Mouse (Mus musculus): ENCODE measurements at regions not wholly inside any gene's neighbourhood (a gene's known extent, or its start where the extent isn't known, plus 50 kb on each side); places are given as distances from the start of the nearest gene placed in this dataset.

DNA sequence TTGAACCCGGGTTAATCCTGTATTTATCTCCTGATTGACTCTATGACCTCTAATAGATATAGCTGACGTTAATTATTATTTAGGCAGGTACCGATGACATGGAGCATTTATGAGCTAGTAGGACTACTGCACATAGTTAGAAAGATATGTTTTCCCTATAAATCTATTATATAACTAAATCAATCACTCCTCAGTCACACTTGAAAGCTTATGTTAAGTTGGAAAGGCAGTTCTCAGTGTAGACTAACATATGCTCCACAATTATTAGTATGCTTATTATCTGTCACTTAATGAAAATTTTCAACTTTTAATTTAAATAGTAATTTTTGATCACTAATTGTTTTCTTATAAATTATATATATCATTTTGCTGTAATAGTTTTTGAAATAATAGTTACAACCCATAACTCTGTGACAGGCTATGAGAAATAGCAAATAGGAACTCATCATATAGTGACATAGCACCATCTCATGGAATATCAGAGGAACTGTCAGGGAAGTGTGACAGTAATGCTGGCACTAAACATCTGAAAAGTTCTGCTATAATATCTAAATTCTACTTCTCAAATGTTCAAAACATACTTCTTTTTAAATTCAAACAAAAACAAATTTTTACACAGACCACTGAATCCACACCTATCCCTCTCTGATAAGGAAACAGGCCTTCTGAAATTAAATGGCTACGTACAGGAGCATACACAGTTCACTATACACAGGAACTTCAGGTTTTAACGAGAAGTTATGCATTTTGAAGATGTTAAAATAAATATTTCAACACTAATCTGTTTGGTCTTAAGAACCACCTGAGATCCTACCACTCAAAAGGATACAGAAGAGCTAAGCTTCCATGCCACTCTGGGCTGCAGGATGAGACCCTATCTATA, 75.3 kb upstream of the Map2 start:
- peak; percentile 82; the same call in 1 of the 2 replicates for ATAC-seq (ENCODE audit: low TSS enrichment)

GRCm38 (mm10) chr1:66101419-66101818, 73.7 kb upstream of the Map2 start:
- ATAC-seq (ENCODE audit: low TSS enrichment), result no peak

DNA sequence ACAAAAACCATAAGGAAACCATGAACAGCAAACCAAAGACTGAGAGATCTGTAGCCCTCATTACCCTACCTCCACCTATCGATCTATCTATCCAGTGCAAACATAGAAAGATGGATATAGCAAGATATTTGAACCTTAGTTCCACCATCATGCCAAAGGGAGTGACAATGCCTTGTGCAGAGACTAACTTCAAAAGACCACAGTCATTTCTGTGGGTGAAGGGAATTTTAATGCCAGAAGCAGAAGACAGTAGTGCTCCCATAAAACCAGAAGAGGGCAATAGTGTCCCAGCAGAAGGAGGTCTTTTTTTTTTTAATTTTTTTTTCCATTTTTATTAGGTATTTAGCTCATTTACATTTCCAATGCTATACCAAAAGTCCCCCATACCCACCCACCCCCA, 70.6 kb upstream of the Map2 start:
- ATAC-seq (ENCODE audit: low TSS enrichment), result peak; percentile 52; the same call in 1 of the 2 replicates

DNA sequence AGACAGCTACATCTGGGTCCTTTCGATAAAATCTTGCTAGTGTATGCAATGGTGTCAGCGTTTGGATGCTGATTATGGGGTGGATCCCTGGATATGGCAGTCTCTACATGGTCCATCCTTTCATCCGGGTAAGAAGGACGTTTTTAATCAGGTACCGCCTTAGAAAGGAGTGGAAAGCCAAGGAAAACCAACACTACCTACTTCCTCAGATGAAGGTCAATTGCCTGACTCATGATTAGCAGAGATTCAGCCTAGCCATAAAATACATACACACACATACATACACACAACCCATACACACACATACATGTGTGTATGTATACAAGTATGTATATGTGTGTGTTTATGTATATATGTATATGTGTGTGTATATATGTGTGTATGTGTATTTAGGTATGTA, 69.9 kb upstream of the Map2 start:
- no peak for ATAC-seq (ENCODE audit: low TSS enrichment)

DNA sequence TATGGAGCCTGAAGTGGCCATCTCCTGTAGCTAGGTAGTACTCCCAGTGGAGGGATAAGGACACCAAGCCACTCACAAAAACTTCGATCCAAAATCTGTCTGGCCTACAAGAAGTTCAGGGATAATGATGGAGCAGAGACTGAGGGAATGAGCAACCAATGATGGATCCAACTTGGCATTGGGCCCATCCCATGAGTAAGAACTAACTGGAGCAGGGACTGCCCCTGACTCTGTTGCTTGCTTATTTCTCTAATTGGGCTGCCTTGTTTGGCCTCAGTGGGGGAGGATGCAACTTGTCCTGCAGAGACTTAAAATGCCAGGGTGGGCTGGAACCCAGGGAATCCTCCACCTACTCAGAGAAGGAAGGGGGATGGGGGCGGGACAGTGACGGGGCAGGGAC, 67.0 kb upstream of the Map2 start:
- ATAC-seq (ENCODE audit: low TSS enrichment), result no peak

- no peak for ATAC-seq (ENCODE audit: low TSS enrichment)
Measured at GRCm38 (mm10) chr1:66113916-66114315, 61.2 kb upstream of the Map2 start.

- peak; percentile 93 for ATAC-seq (ENCODE audit: low TSS enrichment)
Measured at GRCm38 (mm10) chr1:66115330-66115729, 59.7 kb upstream of the Map2 start.

Measured in frontal cortex, adult (tissue).